Mouse (Mus musculus) cerebellum, adult 2 months (tissue): ENCODE measurements around the gene Selenoo.

Source experiments
- CTCF ChIP-seq: fragments of 200-500 bp; IDR thresholded peaks from 2 replicates; pipeline ENCODE4 v1.5.1; 2011; ENCODE audit warnings: low read depth, mild to moderate bottlenecking, control low read depth, low read length, moderate library complexity, borderline replicate concordance; ENCODE audit not compliant: insufficient read depth
- POLR2A ChIP-seq: fragments of 200-500 bp; IDR thresholded peaks from 2 replicates; pipeline ENCODE4 v1.6.1; 2011; ENCODE audit warnings: low read length, control low read depth, borderline replicate concordance; ENCODE audit not compliant: insufficient read depth

DNA sequence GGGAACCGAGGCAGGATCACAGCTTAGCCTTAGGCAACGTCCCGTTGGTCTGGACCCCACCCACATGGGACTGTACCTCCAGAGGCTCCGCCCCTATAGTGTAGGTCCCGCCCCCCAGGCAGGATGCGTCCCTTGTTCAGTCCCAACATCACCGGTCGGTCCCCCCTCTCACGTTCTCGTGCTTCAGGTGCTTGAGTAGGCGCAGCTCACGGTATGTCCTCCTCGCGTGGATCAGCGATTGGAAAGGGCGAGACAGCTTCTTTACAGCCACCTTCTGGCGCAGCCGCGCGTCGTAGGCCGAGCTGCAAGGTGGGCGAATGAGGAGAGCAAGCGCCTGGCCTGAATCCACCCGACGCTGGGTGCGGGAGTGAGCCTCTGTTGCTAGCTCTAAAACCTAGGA lies 57.7 kb downstream of the Selenoo start:
- TF ChIP-seq CTCF (no peak), POLR2A (peak; percentile 68)
